Mouse (Mus musculus) intestine, embryonic 16.5 days (tissue): ENCODE measurements around the gene Olfm1. TPM values are rescaled to one million over a fixed set of nuclear protein-coding genes. Genes with fewer than 3 reads are reported as not detected.

ENCODE experiments used
- ATAC-seq: fragments of 200-750 bp; cut with Nextera tagmentation; 2 replicates; pipeline ENCODE4 v1.8.0; 2017; ENCODE audit warnings: moderate TSS enrichment, moderate library complexity
- H3K27ac ChIP-seq: fragments of 300-500 bp; sonication (generic); 2 replicates; pipeline ENCODE4 v1.5.1; 2014; ENCODE audit warnings: mild to moderate bottlenecking, low read length
- H3K27me3 ChIP-seq: fragments of 300-500 bp; sonication (generic); replicated peaks from 2 replicates; pipeline ENCODE4 v1.6.1; 2014; ENCODE audit warnings: low read length, control low read depth, mixed read lengths; ENCODE audit not compliant: control insufficient read depth, insufficient read depth
- H3K36me3 ChIP-seq: fragments of 300-500 bp; sonication (generic); 2 replicates; pipeline ENCODE4 v1.6.1; 2014; ENCODE audit warnings: low read length, control low read depth; ENCODE audit not compliant: control insufficient read depth, insufficient read depth
- H3K4me1 ChIP-seq: fragments of 300-500 bp; sonication (generic); 2 replicates; pipeline ENCODE4 v1.6.1; 2014; ENCODE audit warnings: low read length, control low read depth, mixed read lengths; ENCODE audit not compliant: control insufficient read depth, insufficient read depth
- H3K4me2 ChIP-seq: fragments of 300-500 bp; sonication (generic); 2 replicates; pipeline ENCODE4 v1.6.1; 2014; ENCODE audit warnings: low read depth, low read length, control low read depth
- H3K4me3 ChIP-seq: fragments of 300-500 bp; sonication (generic); 2 replicates; pipeline ENCODE4 v1.5.1; 2014; ENCODE audit warnings: mild to moderate bottlenecking, low read length
- H3K9ac ChIP-seq: fragments of 300-500 bp; sonication (generic); 2 replicates; pipeline ENCODE4 v1.6.1; 2014; ENCODE audit warnings: low read depth, low read length
- H3K9me3 ChIP-seq: fragments of 300-500 bp; sonication (generic); 2 replicates; pipeline ENCODE4 v1.6.1; 2016; ENCODE audit warnings: low read length, control low read depth; ENCODE audit not compliant: control insufficient read depth
- WGBS: fragments of 180-500 bp; shearing (Covaris S2); extraction: QIAGEN DNeasy Blood & Tissue Kit; methylation state at CpG from one replicate; pipeline ENCODE4 v1.1.7; 2014; 5-methylcytosine and 5-hydroxymethylcytosine counted together
- polyA plus RNA-seq: library from polyadenylated mRNA; unstranded; fragments of >200 nt; fragmentation: Nextera tagmentation; extraction: Ambion mirVana; gene quantifications from 2 replicates; pipeline ENCODE4 v1.2.1, GENCODE M21; 2015

The Olfm1 gene
- 12.2 and 13.3 TPM in 2 replicates for polyA plus RNA-seq

DNA sequence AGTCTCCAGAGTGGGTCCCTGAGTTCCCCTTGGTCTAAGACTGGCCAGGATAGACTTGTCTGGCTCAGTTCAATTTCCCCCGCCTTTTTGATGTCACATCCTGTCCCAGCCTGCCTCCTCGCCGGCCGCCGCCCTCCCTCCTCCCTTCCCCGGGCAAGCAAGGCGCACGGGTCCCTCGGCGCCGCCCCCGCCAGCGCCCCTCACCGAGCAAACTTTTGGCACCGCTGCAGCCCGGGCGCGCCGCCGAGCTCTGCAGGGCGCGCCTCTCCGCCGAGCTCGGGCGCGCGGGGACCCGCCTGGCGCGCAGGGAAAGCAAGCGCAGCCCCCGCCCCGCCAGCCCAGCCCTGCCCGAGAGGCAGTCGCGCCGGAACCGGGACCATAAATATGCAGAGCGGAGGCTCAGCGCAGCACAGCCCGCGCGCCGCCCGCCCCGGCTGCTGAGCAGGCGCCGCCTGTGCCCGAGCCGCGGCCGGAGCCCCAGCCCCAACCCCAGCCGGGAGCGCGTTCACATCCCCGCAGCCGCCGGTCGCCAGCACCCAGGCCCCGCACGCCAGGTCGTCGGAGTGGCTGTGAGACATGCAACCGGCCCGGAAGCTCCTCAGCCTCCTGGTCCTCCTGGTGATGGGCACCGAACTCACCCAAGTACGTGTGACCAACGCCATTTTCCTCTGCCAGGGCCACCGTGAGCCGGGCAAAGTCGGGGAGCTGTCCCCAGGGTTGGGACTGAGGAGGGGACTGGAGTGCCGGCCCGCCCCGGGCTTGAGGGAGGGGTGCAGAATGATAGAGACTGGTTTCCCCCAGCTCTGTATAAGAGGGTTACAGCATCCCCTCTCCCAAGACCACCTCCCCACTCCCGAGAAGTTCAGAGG, at the start of gene Olfm1:
TSS of gene Olfm1 (plus strand) at position 172 of the 869 bp plus-strand sequence.
- WGBS = 1% methylated on average over 70 of the region's 76 CpGs
- Histone ChIP-seq H3K4me2 (peak within 1 kb of the TSS; percentile 89), H3K9ac (peak within 1 kb of the TSS; percentile 62), H3K27ac (no peak within 1 kb of the TSS), H3K27me3 (peaks cover 13% of the 10 kb centered on the region), H3K9me3 (no peaks in the 10 kb centered on the region), H3K36me3 (no peaks in the 10 kb centered on the region), H3K4me1 (peaks cover 4% of the 10 kb centered on the region; the same call in 1 of the 2 replicates), H3K4me3 (peak within 1 kb of the TSS; percentile 61)
- peak; percentile 84 for ATAC-seq

DNA sequence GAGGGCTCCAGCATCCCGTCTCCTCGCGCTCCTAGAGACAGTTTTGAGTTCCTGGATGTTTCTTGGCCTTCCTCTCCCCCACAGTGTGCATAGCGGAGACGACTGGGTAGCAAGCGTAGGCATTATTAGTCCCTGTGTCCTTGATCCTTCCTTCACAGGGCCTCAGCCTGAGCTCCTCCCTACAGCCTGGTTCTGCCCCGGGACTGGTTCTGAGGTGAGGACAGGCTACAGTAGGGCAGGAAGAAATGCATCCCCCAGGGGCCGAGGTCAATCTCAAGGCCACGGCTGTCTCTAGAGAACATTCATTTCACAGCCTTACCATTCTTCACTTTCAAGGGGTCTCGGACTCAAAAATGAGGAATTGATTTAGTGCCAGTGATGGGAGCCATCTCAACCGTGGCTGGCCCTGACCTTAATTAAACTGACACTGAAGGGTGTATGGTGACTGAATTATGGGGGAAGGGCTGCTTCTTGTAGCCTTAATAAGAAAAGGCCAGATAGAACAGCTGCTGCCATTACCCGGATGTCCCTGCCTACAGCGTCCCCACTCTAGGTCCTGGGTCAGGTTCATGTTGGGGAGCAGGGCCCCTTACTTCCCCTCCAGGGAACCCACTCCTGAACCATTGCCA, 49.3 kb upstream of the Olfm1 start:
- no peak for ATAC-seq
- H3K9me3 ChIP-seq = no peaks in the 10 kb centered on the region
- no peaks in the 10 kb centered on the region for H3K4me1 ChIP-seq
- no peak overlapping the region for H3K9ac ChIP-seq
- no peak overlapping the region for H3K27ac ChIP-seq
- no peaks in the 10 kb centered on the region for H3K36me3 ChIP-seq
- WGBS = 73% methylated on average over 13 of the region's 13 CpGs
- no peaks in the 10 kb centered on the region for H3K27me3 ChIP-seq
- no peak overlapping the region for H3K4me2 ChIP-seq
- H3K4me3 ChIP-seq = no peak overlapping the region

DNA sequence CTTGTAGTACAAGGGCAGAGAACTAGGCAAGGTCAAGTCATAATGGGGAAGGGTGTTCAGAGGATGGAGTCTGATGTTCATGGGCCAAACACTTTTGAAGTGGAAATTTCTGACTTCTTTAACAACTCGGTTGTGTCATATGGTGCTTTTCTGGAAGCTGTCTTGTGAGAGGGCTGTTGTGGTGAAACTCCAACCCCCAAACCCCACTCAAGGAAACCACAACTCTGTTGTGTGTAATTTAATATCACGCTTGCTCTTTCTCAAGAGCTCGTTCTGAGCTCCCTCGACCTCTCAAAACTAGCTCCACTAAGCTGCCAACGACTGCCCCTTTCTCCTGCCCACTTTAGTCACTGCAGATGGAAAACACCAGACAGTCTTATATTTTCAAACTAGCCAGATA, 47.1 kb upstream of the Olfm1 start:
- H3K4me3 ChIP-seq = no peak overlapping the region
- no peak overlapping the region for H3K4me2 ChIP-seq
- no peaks in the 10 kb centered on the region for H3K36me3 ChIP-seq
- H3K27me3 ChIP-seq = no peaks in the 10 kb centered on the region
- H3K9me3 ChIP-seq = no peaks in the 10 kb centered on the region
- H3K9ac ChIP-seq = no peak overlapping the region
- WGBS = 72% methylated on average over 5 of the region's 5 CpGs
- H3K27ac ChIP-seq = no peak overlapping the region
- ATAC-seq = no peak
- H3K4me1 ChIP-seq = no peaks in the 10 kb centered on the region

DNA sequence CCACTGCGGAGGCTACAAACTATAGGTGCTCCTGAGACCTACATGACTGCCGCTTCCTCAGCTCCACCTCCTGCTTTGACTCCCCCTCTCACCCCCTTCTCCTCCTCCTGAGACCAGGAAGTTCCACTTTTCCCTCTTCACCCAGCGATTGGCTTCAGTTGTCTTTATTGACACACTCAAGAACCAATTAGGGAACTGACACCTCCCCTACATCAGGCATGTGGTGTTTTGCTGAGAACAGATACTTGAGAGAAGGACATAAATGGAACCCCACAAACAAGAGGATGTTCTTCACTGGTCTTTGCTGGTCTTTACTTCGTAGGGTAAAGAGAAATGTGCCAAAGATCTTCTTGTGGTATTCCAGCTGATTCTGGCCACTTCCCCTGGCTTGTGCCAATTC, 46.6 kb upstream of the Olfm1 start:
- 68% methylated on average over 4 of the region's 4 CpGs for WGBS
- no peak overlapping the region for H3K4me2 ChIP-seq
- no peaks in the 10 kb centered on the region for H3K4me1 ChIP-seq
- no peak overlapping the region for H3K9ac ChIP-seq
- no peaks in the 10 kb centered on the region for H3K27me3 ChIP-seq
- no peak overlapping the region for H3K27ac ChIP-seq
- no peaks in the 10 kb centered on the region for H3K36me3 ChIP-seq
- no peak overlapping the region for H3K4me3 ChIP-seq
- H3K9me3 ChIP-seq = no peaks in the 10 kb centered on the region
- no peak for ATAC-seq

DNA sequence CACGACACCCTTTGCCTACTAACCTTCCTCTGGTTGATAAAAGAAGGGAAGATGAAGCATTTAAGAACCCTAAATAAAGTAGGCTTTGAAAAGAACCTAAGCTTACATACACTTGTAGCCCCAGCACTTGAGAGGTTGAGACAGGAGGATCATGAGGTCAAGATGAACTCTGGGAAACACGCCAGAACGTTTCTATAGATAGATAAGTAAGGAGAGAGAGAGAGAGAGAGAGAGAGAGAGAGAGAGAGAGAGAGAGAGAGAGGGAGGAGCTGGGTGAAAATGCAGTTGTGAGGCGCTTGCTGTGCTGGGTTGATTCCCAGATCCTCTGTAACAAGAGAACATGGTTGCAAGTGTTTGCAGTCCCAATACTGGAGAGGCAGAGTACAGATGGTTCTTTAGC, 46.1 kb upstream of the Olfm1 start:
- Histone ChIP-seq H3K36me3 (no peaks in the 10 kb centered on the region), H3K27ac (no peak overlapping the region), H3K4me1 (no peaks in the 10 kb centered on the region), H3K9ac (no peak overlapping the region), H3K9me3 (no peaks in the 10 kb centered on the region), H3K4me3 (no peak overlapping the region), H3K27me3 (no peaks in the 10 kb centered on the region), H3K4me2 (no peak overlapping the region)
- no peak for ATAC-seq
- 56% methylated on average over 4 of the region's 4 CpGs for WGBS

DNA sequence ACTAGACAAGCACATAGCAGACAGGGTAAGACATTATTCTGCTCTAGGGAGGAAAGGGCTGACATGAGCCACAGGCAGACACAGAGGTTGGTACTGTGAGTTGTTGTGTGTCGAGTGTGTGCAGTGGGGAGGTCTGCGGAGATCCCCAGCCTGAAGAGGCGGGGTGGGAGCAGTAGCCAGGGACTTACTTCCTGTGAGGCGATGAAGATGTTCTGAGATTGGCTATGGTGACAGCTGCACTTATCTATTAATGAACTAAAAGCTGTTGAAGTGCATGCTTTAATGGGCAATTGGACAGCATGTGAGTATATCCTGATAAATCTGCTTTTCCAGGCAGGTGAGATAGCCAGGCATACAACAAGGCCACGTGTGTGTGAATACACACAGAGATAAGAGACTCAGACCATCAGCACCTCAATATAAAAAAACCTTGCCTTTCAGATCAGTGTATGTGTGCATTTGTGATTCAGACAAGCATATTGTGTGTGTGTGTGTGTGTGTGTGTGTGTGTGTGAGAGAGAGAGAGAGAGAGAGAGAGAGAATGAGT, 45.5 kb upstream of the Olfm1 start:
- H3K36me3 ChIP-seq = no peaks in the 10 kb centered on the region
- H3K4me1 ChIP-seq = no peaks in the 10 kb centered on the region
- no peak for ATAC-seq
- H3K9me3 ChIP-seq = no peaks in the 10 kb centered on the region
- no peak overlapping the region for H3K4me3 ChIP-seq
- no peak overlapping the region for H3K9ac ChIP-seq
- H3K27me3 ChIP-seq = no peaks in the 10 kb centered on the region
- no peak overlapping the region for H3K27ac ChIP-seq
- WGBS = 76% methylated on average over 5 of the region's 5 CpGs
- H3K4me2 ChIP-seq = no peak overlapping the region

DNA sequence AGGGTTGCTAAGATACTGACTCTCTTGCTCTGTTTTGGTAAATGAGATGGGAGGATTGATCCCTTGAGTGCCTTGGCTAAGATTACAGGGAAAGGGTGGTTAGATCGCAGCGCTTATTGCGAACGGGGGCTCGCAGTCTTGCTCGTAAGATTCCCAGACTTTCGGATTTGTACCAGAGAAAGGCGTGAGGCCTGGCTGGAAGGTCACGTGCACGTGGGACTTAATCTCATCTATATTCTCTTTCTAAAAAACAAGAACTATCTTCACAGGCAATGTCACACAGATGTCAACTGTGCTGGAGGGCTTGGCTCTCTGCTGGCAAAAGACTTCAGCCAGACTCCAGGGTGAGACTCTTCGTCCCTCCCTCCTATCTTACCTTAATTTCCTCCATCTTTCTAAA, 43.1 kb upstream of the Olfm1 start:
- Histone ChIP-seq H3K4me3 (no peak overlapping the region), H3K27me3 (no peaks in the 10 kb centered on the region), H3K27ac (no peak overlapping the region), H3K4me1 (no peaks in the 10 kb centered on the region), H3K4me2 (no peak overlapping the region), H3K36me3 (no peaks in the 10 kb centered on the region), H3K9me3 (no peaks in the 10 kb centered on the region), H3K9ac (no peak overlapping the region)
- no peak for ATAC-seq
- 77% methylated on average over 11 of the region's 11 CpGs for WGBS

DNA sequence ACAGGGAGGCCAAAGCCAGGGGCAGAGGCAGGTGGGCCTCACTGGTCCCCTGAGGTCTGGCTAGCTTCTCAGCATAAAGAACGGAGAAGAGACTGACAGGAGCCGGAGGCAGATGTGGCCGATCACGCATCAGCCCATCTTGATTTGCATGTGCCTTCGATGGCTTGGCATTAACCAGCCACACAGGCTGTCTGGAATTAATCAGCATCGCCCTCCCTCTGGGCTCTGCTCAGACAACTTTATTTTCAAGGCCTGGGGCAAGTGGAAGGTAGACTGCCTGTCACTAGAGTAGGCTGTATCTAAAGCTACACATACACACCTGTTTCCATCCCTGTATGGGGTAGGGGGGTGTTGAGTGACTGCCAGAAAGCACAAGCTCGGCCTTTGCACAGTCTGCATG, 32.2 kb upstream of the Olfm1 start:
- Histone ChIP-seq H3K4me2 (no peak overlapping the region), H3K27me3 (no peaks in the 10 kb centered on the region), H3K36me3 (no peaks in the 10 kb centered on the region), H3K27ac (no peak overlapping the region), H3K4me3 (no peak overlapping the region), H3K9ac (no peak overlapping the region), H3K9me3 (no peaks in the 10 kb centered on the region), H3K4me1 (no peaks in the 10 kb centered on the region)
- no peak for ATAC-seq
- 63% methylated on average over 7 of the region's 7 CpGs for WGBS

DNA sequence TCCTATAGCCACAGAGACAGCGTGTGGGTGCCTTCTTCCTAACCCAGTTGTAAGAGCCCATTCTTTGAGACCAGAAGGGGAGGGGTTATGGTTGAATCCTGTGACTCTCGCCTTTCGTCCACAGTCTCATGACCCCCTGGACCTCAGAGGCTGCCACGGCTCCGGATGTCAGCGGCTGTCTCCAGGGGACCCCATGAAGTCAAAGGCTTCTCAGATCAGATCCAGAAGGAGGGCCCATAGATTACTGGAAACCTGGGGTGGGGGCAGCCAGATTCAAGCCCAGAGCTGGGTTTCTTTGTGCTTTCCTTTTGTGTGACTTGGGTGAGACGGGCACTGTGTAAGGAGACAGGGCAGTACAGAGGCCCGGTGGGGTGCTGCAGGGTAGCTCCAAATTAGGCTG, 27.2 kb upstream of the Olfm1 start:
- Histone ChIP-seq H3K36me3 (no peaks in the 10 kb centered on the region), H3K4me2 (no peak overlapping the region), H3K4me3 (no peak overlapping the region), H3K27ac (no peak overlapping the region), H3K9me3 (no peaks in the 10 kb centered on the region), H3K9ac (no peak overlapping the region), H3K27me3 (no peaks in the 10 kb centered on the region), H3K4me1 (no peaks in the 10 kb centered on the region)
- no peak for ATAC-seq
- 64% methylated on average over 8 of the region's 8 CpGs for WGBS
